Mouse (Mus musculus): ENCODE results near the gene Tril. TPM values are rescaled to one million over a fixed set of nuclear protein-coding genes. Genes with fewer than 3 reads are reported as not detected.
A peak's percentile ranks its signal among the peaks of the same experiment; 100 is the strongest.

Gene Tril
- total RNA-seq, 2 experiments from 2014 or later, result 33.6 to 38.5 TPM

- DNase-seq, result no peak
Observed at GRCm38 (mm10) chr6:53806021-53806420, 14.6 kb downstream of the Tril start.

GRCm38 (mm10) chr6:53804145-53804544 is 16.5 kb downstream of the Tril start:
- DNase-seq, result no peak

- DNase-seq, result no peak
Observed at GRCm38 (mm10) chr6:53803551-53803950, 17.1 kb downstream of the Tril start.

- DNase-seq, result no peak
Observed at GRCm38 (mm10) chr6:53801893-53802286, 18.7 kb downstream of the Tril start.

GRCm38 (mm10) chr6:53801269-53801892 is 19.2 kb downstream of the Tril start:
- DNase-seq, result no peak

- DNase-seq, result no peak
Observed at GRCm38 (mm10) chr6:53798865-53799264, 21.8 kb downstream of the Tril start.

GRCm38 (mm10) chr6:53796835-53797234 is 23.8 kb downstream of the Tril start:
- no peak for DNase-seq

- no peak for DNase-seq
Observed at GRCm38 (mm10) chr6:53795788-53796187, 24.8 kb downstream of the Tril start.

GRCm38 (mm10) chr6:53795078-53795477 is 25.6 kb downstream of the Tril start:
- no peak for DNase-seq

GRCm38 (mm10) chr6:53794323-53794971 is 26.2 kb downstream of the Tril start:
- DNase-seq, result peak; percentile 80 to 87

GRCm38 (mm10) chr6:53782880-53783539 is 37.6 kb downstream of the Tril start:
- peak; percentile 27 to 50 for DNase-seq

GRCm38 (mm10) chr6:53782273-53782672 is 38.4 kb downstream of the Tril start:
- DNase-seq, result no peak

- DNase-seq, result peak in 1 of 2 experiments; percentile 21
Observed at GRCm38 (mm10) chr6:53781171-53781570, 39.5 kb downstream of the Tril start.

- no peak for DNase-seq
Observed at GRCm38 (mm10) chr6:53780008-53780407, 40.6 kb downstream of the Tril start.

GRCm38 (mm10) chr6:53779526-53779925 is 41.1 kb downstream of the Tril start:
- no peak for DNase-seq

GRCm38 (mm10) chr6:53778424-53778955 is 42.1 kb downstream of the Tril start:
- DNase-seq, result no peak

GRCm38 (mm10) chr6:53768275-53768674 is 52.4 kb downstream of the Tril start:
- DNase-seq, result no peak

- no peak for DNase-seq
Observed at GRCm38 (mm10) chr6:53766243-53766915, 54.3 kb downstream of the Tril start.

GRCm38 (mm10) chr6:53765731-53766130 is 54.9 kb downstream of the Tril start:
- no peak for DNase-seq

Data from layer of hippocampus, postnatal 36 days (tissue).